Mouse (Mus musculus) myocyte (in vitro differentiated cells): ENCODE data around the gene Nutm1.

Experiments used
- MAX ChIP-seq: IDR thresholded peaks from one replicate; pipeline ENCODE4 v1.6.1; 2011; ENCODE audit warnings: low read depth, mild to moderate bottlenecking, control low read depth
- POLR2A ChIP-seq: IDR thresholded peaks from one replicate; pipeline ENCODE4 v1.6.1; 2011; ENCODE audit warnings: low read depth, mild to moderate bottlenecking, control low read depth, moderate library complexity; ENCODE audit not compliant: insufficient read length
- POLR2AphosphoS2 ChIP-seq: IDR thresholded peaks from one replicate; pipeline ENCODE4 v1.6.1; 2011; ENCODE audit warnings: low read depth, control low read depth; ENCODE audit not compliant: insufficient read length
- REST ChIP-seq: IDR thresholded peaks from one replicate; pipeline ENCODE4 v1.6.1; 2011; ENCODE audit warnings: mild to moderate bottlenecking, control low read depth, moderate library complexity; ENCODE audit not compliant: insufficient read depth, insufficient read length
- TCF12 ChIP-seq: IDR thresholded peaks from one replicate; pipeline ENCODE4 v1.6.1; 2011; ENCODE audit warnings: mild to moderate bottlenecking, control low read depth; ENCODE audit not compliant: poor library complexity, insufficient read depth, severe bottlenecking
- USF1 ChIP-seq: IDR thresholded peaks from one replicate; pipeline ENCODE4 v1.6.1; 2011; ENCODE audit warnings: low read depth, mild to moderate bottlenecking, control low read depth, moderate library complexity

DNA sequence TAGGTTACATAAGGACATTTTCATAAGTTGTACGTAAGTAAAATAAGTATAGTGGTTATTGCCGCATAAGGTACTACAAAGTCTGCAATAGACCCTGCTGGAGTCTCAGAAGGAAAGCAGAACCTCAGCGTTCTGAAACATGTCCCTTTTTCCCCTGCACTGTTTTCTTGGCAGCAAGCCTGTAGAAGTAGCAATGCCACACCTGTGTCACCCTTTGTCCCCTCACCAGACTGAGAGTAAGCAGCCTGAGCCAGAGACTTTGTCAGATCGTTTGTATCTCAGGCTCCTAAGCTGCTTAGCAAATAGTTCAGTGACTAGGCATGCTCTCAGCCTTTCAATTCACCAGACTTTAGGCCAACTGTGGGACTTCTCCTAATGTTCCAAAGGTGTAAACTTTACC lies 28.0 kb upstream of the Nutm1 start:
- no peak for TF ChIP-seq POLR2A
- no peak for TF ChIP-seq POLR2AphosphoS2
- no peak for TF ChIP-seq MAX
- no peak for TF ChIP-seq USF1
- TF ChIP-seq TCF12, result no peak
- no peak for TF ChIP-seq REST
